Mouse (Mus musculus) hindbrain, embryonic 15.5 days (tissue): ENCODE data around the gene Lekr1. TPM values are rescaled to one million over a fixed set of nuclear protein-coding genes. Genes with fewer than 3 reads are reported as not detected.

Experiments
- ATAC-seq: fragments of 200-750 bp; cut with Nextera tagmentation; 2 replicates; pipeline ENCODE4 v1.8.0; 2017; ENCODE audit warnings: low read depth, moderate number of reproducible peaks, moderate TSS enrichment; ENCODE audit not compliant: low FRiP score
- H3K27ac ChIP-seq: fragments of 300-500 bp; sonication (generic); replicated peaks from 2 replicates; pipeline ENCODE4 v1.5.1; 2015; ENCODE audit warnings: mild to moderate bottlenecking, inconsistent platforms
- H3K27me3 ChIP-seq: fragments of 300-500 bp; sonication (generic); 2 replicates; pipeline ENCODE4 v1.6.1; 2015; ENCODE audit warnings: control low read depth, inconsistent platforms
- H3K36me3 ChIP-seq: fragments of 300-500 bp; sonication (generic); 2 replicates; pipeline ENCODE4 v1.6.1; 2015; ENCODE audit warnings: control low read depth, inconsistent platforms
- H3K4me1 ChIP-seq: fragments of 300-500 bp; sonication (generic); replicated peaks from 2 replicates; pipeline ENCODE4 v1.6.1; 2015; ENCODE audit warnings: control low read depth, inconsistent platforms
- H3K4me2 ChIP-seq: fragments of 300-500 bp; sonication (generic); 2 replicates; pipeline ENCODE4 v1.6.1; 2015; ENCODE audit warnings: moderate library complexity, mild to moderate bottlenecking, inconsistent platforms
- H3K4me3 ChIP-seq: fragments of 300-500 bp; sonication (generic); 2 replicates; pipeline ENCODE4 v1.5.1; 2015; ENCODE audit warnings: mild to moderate bottlenecking, inconsistent platforms
- H3K9ac ChIP-seq: fragments of 300-500 bp; sonication (generic); 2 replicates; pipeline ENCODE4 v1.6.1; 2015; ENCODE audit warnings: inconsistent platforms
- H3K9me3 ChIP-seq: fragments of 300-500 bp; sonication (generic); 2 replicates; pipeline ENCODE4 v1.6.1; 2016; ENCODE audit warnings: control low read depth, inconsistent platforms
- WGBS: fragments of 180-500 bp; shearing (Covaris S2); methylation state at CpG from one replicate; pipeline ENCODE4 v1.1.7; 2015; 5-methylcytosine and 5-hydroxymethylcytosine counted together
- polyA plus RNA-seq: library from polyadenylated mRNA; unstranded; fragments of >200 nt; fragmentation: Nextera tagmentation; extraction: Ambion mirVana; gene quantifications from 2 replicates; pipeline ENCODE4 v1.2.1, GENCODE M21; 2015

Lekr1 gene
- 6.5 and 8.8 TPM in 2 replicates for polyA plus RNA-seq

DNA sequence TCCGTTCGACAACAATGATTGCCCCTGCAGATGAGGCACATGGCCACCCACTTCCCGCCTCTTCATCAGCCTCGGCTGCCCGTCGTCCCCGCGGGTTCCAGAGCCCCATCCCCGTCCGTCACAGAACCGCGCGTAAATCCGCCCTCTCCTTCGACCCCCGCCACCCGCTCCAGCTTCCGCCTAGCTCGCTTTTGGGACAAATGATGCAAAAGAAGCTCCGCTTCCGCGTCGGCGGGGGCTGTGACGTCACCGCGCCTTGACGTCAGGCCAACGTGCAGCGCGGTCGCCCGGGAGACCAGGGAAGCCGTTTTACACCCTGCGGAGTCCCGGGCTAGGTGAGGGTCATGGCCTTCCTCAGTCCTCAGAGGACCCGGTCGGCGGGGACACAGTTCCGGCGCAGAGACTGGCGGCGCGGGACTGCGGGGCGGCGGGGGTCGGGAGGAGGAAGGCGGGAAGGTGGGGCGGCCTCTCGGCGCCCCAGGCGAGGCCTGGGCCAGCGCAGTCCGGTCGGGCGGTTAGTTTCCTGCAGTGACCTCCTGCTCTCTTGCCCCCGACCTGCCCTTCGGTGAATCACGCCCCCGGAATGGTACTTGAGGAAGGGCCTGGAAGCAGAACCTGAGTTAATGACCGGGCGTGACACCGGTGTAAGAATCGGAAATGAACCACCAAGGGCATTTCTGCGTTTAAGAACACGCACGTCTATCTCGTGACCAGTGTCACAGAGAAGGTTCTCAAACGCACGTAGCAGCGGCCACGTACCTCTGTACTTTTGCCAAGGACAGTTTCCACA lies at the start of gene Lekr1:
Lekr1 (plus strand) TSS at position 252 of the 790 bp plus-strand sequence.
- Histone ChIP-seq H3K4me1 (peaks cover 11% of the 10 kb centered on the region), H3K9me3 (no peaks in the 10 kb centered on the region), H3K36me3 (no peaks in the 10 kb centered on the region), H3K27ac (peak within 1 kb of the TSS; percentile 86), H3K27me3 (no peaks in the 10 kb centered on the region), H3K9ac (peak within 1 kb of the TSS; percentile 55), H3K4me3 (peak within 1 kb of the TSS; percentile 76), H3K4me2 (peak within 1 kb of the TSS; percentile 57)
- 2% methylated on average over 66 of the region's 73 CpGs for WGBS
- ATAC-seq, result peak; percentile 95

DNA sequence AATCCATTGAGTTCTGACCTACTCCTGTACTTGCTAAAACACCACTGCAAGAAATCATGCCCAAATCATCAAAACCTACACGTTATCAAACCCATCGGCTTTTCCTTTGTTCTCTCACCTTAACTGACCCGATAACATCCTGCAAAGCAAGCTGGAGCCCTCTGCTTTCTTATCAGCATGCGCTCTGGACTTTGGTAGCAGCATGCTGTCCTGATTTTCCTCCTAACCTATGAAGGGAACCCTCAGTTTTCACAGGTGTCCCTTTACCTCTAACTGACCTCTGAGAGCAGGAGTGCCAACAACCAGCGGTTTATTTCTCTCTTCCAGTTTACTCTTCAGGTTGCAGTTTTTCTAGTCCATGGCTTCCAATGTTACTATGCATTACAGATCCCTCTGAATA lies 48.5 kb upstream of the Lekr1 start:
- no peaks in the 10 kb centered on the region for H3K36me3 ChIP-seq
- no peak overlapping the region for H3K4me2 ChIP-seq
- H3K9ac ChIP-seq, result no peak overlapping the region
- H3K27me3 ChIP-seq, result no peaks in the 10 kb centered on the region
- ATAC-seq, result no peak
- WGBS, result 77% methylated on average over 5 of the region's 5 CpGs
- no peak overlapping the region for H3K27ac ChIP-seq
- H3K4me1 ChIP-seq, result no peaks in the 10 kb centered on the region
- H3K9me3 ChIP-seq, result no peaks in the 10 kb centered on the region
- H3K4me3 ChIP-seq, result no peak overlapping the region

DNA sequence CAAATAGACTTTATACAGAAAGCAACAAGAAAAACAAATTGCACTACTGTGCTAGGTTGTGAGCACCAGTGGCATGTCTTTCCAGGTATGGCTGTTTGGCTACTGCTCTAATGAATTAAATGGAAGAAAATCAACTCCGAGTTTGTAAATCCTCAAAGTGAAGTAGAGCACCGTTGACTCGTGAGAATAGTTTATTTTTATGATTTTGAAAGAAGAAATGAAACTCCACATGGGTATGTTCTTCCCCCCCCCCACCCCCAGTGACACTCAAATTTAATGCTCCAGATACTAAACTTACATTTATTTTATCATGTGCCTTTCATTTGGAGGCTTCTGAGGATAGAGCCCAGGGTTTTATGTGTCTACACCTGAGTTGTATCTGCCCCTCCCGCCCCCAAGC lies 46.7 kb upstream of the Lekr1 start:
- H3K9me3 ChIP-seq, result no peaks in the 10 kb centered on the region
- no peak overlapping the region for H3K4me2 ChIP-seq
- no peaks in the 10 kb centered on the region for H3K36me3 ChIP-seq
- whole genome bisulfite sequencing, result 91% methylated on average over 4 of the region's 4 CpGs
- no peak for ATAC-seq
- H3K27me3 ChIP-seq, result no peaks in the 10 kb centered on the region
- H3K9ac ChIP-seq, result no peak overlapping the region
- no peaks in the 10 kb centered on the region for H3K4me1 ChIP-seq
- no peak overlapping the region for H3K4me3 ChIP-seq
- H3K27ac ChIP-seq, result no peak overlapping the region

DNA sequence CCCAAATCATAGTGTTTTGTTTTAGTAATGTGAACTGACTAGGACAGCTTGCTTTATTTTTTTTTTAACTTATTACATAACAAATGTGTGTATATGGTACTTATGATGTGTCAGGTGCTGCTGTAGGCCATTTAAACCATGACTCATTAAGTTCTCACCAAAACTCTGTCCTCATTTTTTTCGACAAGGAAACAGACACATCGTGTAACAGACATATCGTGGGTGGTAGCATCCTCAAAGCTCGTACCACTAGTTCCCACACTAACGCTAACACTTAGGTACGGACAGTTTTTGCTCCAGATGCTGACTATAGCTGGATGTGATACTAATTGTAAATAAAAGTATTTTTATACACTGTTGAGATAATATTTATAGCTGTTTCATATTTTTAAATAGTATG lies 43.0 kb upstream of the Lekr1 start:
- WGBS, result 96% methylated on average over 6 of the region's 6 CpGs
- H3K27ac ChIP-seq, result no peak overlapping the region
- H3K4me2 ChIP-seq, result no peak overlapping the region
- no peaks in the 10 kb centered on the region for H3K4me1 ChIP-seq
- H3K9me3 ChIP-seq, result no peaks in the 10 kb centered on the region
- no peak overlapping the region for H3K4me3 ChIP-seq
- H3K36me3 ChIP-seq, result no peaks in the 10 kb centered on the region
- H3K9ac ChIP-seq, result no peak overlapping the region
- no peak for ATAC-seq
- no peaks in the 10 kb centered on the region for H3K27me3 ChIP-seq

DNA sequence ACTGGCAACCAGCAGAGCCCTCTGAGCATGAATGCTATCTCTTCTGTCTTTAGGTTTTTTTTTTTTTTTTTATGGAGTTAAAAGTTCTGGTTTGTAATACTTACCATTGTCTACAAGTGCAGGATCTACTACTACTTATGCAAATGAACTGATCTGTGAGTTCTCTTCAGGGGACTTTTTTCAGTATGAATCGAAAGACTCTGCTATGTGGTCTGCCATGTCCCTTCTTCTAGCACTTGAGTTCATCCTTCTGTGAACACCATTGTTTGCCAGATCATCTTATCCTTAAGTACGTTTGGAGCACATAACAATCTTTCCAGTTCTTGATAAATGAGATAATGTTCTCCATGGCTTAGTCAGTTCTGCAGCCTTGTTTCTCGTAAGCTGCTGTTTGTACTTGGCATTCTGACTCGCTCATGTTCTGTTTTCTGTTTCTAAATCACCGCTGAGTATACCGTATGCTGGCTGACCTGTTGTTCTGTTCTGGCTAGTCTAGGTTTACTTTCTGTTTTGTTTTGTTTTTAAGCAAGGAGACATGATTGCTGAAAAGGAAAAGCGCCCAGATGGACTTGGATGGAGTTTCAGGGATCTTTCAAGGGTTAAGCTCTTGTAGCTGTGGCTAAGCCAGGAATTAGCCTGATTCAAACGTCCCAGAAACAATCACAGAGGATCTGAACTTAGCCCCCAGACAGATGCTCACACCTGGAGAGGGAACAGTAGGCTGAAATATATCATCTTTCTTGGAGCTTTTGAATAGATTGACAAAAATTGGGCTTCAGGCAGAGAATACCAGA lies 40.3 kb upstream of the Lekr1 start:
- ATAC-seq, result no peak
- no peaks in the 10 kb centered on the region for H3K27me3 ChIP-seq
- 72% methylated on average over 8 of the region's 8 CpGs for WGBS

DNA sequence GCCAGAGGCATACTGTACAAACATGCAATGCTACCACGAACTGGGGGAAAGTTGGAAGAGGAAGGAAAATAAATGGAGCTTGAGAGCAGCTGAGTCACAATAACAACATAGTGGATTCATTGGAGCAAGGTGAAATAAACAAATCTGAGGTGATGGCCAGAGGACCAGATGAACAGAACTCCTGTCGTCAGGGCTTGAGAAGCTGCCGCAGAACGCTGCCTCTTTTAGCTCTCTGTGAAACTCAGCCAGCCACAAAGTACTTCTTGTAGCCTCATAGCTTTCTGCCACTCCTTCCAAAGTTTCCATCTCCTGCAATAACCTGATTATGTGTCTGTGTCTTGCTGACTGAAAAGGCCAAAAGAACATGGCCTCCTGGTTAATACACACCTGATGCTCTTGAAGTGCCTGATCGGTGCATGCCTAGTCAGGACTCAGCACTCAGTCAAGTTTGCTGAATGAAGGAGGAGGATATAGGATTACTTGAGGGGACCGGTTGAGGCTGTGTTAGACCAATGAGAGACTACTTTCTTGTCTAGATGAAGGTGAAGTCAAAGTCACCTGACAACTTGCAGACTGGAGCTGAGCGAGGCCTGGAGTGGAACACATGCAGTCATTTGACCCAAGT lies 39.6 kb upstream of the Lekr1 start:
- 76% methylated on average over 7 of the region's 7 CpGs for WGBS
- Histone ChIP-seq H3K9me3 (no peaks in the 10 kb centered on the region), H3K36me3 (no peaks in the 10 kb centered on the region), H3K9ac (no peak overlapping the region), H3K4me2 (no peak overlapping the region), H3K4me3 (no peak overlapping the region), H3K27ac (no peak overlapping the region), H3K27me3 (no peaks in the 10 kb centered on the region), H3K4me1 (no peaks in the 10 kb centered on the region)
- ATAC-seq, result no peak

More for the DNA sequence above, 40.3 kb upstream of the Lekr1 start:
- Histone ChIP-seq H3K9ac (no peak overlapping the region), H3K36me3 (no peaks in the 10 kb centered on the region), H3K4me3 (no peak overlapping the region), H3K4me2 (no peak overlapping the region), H3K9me3 (no peaks in the 10 kb centered on the region), H3K27ac (no peak overlapping the region), H3K4me1 (no peaks in the 10 kb centered on the region)

DNA sequence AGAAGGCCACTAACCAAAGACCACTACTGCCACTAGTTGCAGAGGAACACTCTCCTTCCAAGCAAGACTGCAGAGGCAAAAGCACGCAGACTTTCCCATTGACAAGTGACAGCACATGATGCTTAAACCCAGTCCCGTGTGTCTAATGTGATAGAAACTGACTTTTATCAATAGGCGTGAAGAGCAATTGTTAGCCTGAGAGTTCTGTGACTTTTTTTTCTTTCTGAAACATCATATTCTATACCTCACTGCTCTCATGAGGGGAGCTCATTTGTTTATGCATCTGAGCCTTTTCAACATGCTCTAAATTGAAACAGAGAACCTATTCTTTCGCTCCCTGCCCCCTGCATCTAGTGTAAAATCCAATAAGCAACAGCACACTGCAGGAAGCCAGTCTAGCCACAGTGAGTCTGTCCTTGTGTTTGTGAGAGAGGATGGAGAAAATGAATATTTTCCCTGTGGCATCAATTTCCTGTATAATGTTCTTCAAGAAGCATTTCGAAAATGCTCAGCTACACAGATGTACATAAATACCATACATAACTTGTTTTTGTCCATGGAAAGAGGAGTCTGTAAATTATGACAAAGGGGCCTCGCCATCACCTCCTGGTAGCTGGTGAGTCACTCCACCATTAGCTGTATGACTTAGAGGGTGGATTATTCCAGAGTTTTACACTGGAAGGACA lies 38.9 kb upstream of the Lekr1 start:
- H3K27ac ChIP-seq, result no peak overlapping the region
- no peak for ATAC-seq
- H3K27me3 ChIP-seq, result no peaks in the 10 kb centered on the region
- 35% methylated on average over 6 of the region's 6 CpGs for WGBS
- H3K36me3 ChIP-seq, result no peaks in the 10 kb centered on the region
- no peak overlapping the region for H3K4me2 ChIP-seq
- no peaks in the 10 kb centered on the region for H3K4me1 ChIP-seq
- H3K9ac ChIP-seq, result no peak overlapping the region
- no peak overlapping the region for H3K4me3 ChIP-seq
- no peaks in the 10 kb centered on the region for H3K9me3 ChIP-seq

DNA sequence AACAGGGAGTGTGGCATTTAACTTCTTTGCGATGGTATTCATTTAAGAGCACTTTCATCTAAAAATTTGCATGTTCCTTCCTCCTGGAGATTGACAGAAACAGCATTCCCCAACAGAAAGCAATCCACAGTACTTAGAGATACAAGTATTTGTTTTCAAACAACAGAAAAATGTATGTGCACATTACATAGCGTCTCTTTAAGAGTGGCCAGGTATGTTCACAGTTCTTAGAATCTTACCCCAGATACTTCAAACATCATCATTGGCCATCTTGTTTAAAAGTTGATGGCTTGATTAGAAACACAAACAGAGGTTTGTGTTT lies 38.4 kb upstream of the Lekr1 start:
- H3K4me3 ChIP-seq, result no peak overlapping the region
- ATAC-seq, result no peak
- no peaks in the 10 kb centered on the region for H3K4me1 ChIP-seq
- H3K27me3 ChIP-seq, result no peaks in the 10 kb centered on the region
- H3K9me3 ChIP-seq, result no peaks in the 10 kb centered on the region
- no peaks in the 10 kb centered on the region for H3K36me3 ChIP-seq
- no peak overlapping the region for H3K4me2 ChIP-seq
- H3K27ac ChIP-seq, result no peak overlapping the region
- no peak overlapping the region for H3K9ac ChIP-seq
- 68% methylated on average over 2 of the region's 2 CpGs for WGBS

DNA sequence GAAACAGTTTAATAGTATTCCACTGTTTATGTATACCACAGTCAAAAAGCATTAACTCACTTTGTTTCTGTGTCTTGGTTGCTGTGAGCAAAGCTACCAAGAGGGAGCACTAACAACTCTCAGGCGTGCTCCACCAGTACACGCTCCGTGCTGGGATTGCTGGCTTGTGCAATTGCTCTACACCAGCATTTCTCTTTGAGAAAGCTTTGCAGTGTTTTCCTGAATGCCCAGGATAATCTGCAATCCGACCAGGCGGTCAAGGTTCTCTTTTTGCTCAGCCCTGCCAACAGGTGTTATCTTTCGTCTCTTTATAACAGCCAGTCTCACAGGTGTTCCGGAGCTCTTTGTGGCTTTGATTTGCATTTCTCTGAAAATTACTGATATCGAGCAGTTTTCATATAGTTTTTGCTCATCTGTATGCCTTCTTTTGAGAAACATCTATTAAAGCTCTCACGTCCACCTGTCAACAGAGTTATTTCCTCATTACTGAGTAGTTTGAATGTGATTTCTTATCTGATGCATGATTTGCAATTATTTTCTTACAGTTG lies 36.4 kb upstream of the Lekr1 start:
- H3K4me3 ChIP-seq, result no peak overlapping the region
- no peaks in the 10 kb centered on the region for H3K27me3 ChIP-seq
- WGBS, result 89% methylated on average over 9 of the region's 9 CpGs
- H3K27ac ChIP-seq, result no peak overlapping the region
- no peak overlapping the region for H3K4me2 ChIP-seq
- H3K36me3 ChIP-seq, result no peaks in the 10 kb centered on the region
- H3K4me1 ChIP-seq, result no peaks in the 10 kb centered on the region
- ATAC-seq, result no peak
- no peaks in the 10 kb centered on the region for H3K9me3 ChIP-seq
- H3K9ac ChIP-seq, result no peak overlapping the region

DNA sequence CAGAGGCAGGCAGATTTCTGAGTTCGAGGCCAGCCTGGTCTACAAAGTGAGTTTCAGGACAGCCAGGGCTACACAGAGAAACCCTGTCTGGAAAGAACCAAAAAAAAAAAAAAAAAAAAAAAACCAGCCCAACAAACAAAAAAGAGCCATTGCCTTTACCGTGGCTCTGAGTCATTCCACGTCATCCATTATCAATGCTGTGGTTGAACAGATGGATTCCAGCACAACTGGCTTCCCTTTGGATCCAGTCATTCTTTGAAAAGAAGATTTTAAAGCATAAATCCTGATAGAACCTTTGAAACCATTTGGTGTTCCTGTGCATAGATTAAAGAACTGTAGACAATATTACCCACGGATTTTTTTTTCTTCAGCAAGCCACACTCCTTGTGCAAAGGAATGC lies 32.4 kb upstream of the Lekr1 start:
- H3K4me1 ChIP-seq, result no peaks in the 10 kb centered on the region
- H3K4me3 ChIP-seq, result no peak overlapping the region
- no peaks in the 10 kb centered on the region for H3K36me3 ChIP-seq
- H3K27me3 ChIP-seq, result no peaks in the 10 kb centered on the region
- no peak overlapping the region for H3K4me2 ChIP-seq
- H3K9ac ChIP-seq, result no peak overlapping the region
- no peaks in the 10 kb centered on the region for H3K9me3 ChIP-seq
- no peak for ATAC-seq
- 78% methylated on average over 4 of the region's 4 CpGs for WGBS
- H3K27ac ChIP-seq, result no peak overlapping the region

DNA sequence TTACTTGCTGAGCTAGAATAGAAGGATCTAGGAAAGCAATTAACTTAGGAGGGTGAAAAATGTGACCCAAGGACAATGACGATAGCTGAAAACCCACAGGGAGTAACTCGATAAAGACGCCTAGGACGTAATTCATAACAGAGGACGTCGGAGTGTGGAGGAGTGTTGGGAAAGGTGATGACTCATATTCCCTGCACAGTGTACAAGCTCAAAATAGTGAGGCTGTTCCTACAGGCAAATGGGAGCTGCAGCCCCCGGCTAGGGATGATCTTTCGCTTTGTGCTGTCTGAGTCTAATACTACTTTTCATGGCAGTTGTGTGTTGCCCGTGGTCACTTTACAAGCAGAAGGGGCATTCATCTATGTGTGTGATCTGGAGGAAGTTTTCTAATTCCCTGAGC lies 30.0 kb upstream of the Lekr1 start:
- Histone ChIP-seq H3K27ac (no peak overlapping the region), H3K36me3 (no peaks in the 10 kb centered on the region), H3K4me2 (no peak overlapping the region), H3K9me3 (no peaks in the 10 kb centered on the region), H3K9ac (no peak overlapping the region), H3K4me1 (no peaks in the 10 kb centered on the region), H3K27me3 (no peaks in the 10 kb centered on the region), H3K4me3 (no peak overlapping the region)
- 50% methylated on average over 9 of the region's 9 CpGs for WGBS
- no peak for ATAC-seq
